Mouse (Mus musculus) cerebellum, adult 2 months (tissue): ENCODE measurements at regions not wholly inside any gene's neighbourhood (a gene's known extent, or its start where the extent isn't known, plus 50 kb on each side); places are given as distances from the start of the nearest gene placed in this dataset.

Source experiments
- DNase-seq, 2 experiments: peaks; one replicate each; pipeline ENCODE4 v3.0.0; 2021
- H3K27ac ChIP-seq: fragments of 200-500 bp; 2 replicates; pipeline ENCODE4 v1.5.1; 2012; ENCODE audit warnings: low read length, control low read depth, inconsistent platforms; ENCODE audit not compliant: insufficient read depth
- H3K27me3 ChIP-seq: fragments of 200-500 bp; 2 replicates; pipeline ENCODE4 v1.6.1; 2012; ENCODE audit warnings: inconsistent platforms, mild to moderate bottlenecking, low read length, moderate library complexity; ENCODE audit not compliant: control insufficient read depth, insufficient read depth
- H3K4me1 ChIP-seq: fragments of 200-500 bp; 2 replicates; pipeline ENCODE4 v1.6.1; 2011; ENCODE audit warnings: low read length; ENCODE audit not compliant: control insufficient read depth, insufficient read depth
- H3K4me3 ChIP-seq: fragments of 200-500 bp; replicated peaks from 2 replicates; pipeline ENCODE3; 2011; ENCODE audit warnings: mild to moderate bottlenecking, low read depth, low read length, control low read depth; ENCODE audit not compliant: insufficient read depth
- CTCF ChIP-seq: fragments of 200-500 bp; IDR thresholded peaks from 2 replicates; pipeline ENCODE4 v1.5.1; 2011; ENCODE audit warnings: low read depth, mild to moderate bottlenecking, control low read depth, low read length, moderate library complexity, borderline replicate concordance; ENCODE audit not compliant: insufficient read depth
- POLR2A ChIP-seq: fragments of 200-500 bp; IDR thresholded peaks from 2 replicates; pipeline ENCODE4 v1.6.1; 2011; ENCODE audit warnings: low read length, control low read depth, borderline replicate concordance; ENCODE audit not compliant: insufficient read depth

DNA sequence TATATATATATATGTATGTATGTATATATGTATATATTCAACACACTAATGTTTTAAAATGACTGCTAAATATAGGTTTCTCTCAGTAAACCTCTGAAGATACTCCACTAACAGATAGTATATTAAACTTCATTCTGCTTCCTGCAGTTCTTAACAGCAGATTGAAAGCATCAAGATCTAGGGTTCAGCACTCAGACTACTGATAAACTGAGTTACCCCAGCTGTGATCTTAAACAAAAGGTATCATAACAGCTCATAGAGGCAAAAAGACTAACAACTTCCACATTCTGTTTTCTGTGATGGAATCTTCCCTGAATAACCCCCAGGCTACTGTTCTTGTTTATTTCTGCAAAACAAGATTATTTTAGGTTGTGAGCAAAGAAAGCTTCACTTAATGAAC, 564.8 kb downstream of the Arl4a start:
- no peak for DNase-seq
- TF ChIP-seq POLR2A: no peak
- no peak for TF ChIP-seq CTCF
- H3K4me1 ChIP-seq: no peaks in the 10 kb centered on the region
- H3K4me3 ChIP-seq: no peak overlapping the region
- no peaks in the 10 kb centered on the region for H3K27me3 ChIP-seq
- H3K27ac ChIP-seq: no peak overlapping the region
